Mouse (Mus musculus) CH12.LX (cell line): ENCODE results near the gene Magi2. TPM values are rescaled to one million over a fixed set of nuclear protein-coding genes. Genes with fewer than 3 reads are reported as not detected.

Experiments used
- DNase-seq: peaks from one replicate; pipeline ENCODE4 v3.0.0-alpha.2; 2013; ENCODE audit errors: extremely low read depth
- H3K27ac ChIP-seq: 2 replicates; pipeline ENCODE4 v1.5.1; 2012; ENCODE audit warnings: low read depth, mild to moderate bottlenecking, control low read depth, moderate library complexity; ENCODE audit not compliant: insufficient read depth
- H3K27me3 ChIP-seq: replicated peaks from 2 replicates; pipeline ENCODE3; 2012; ENCODE audit warnings: inconsistent platforms
- H3K36me3 ChIP-seq, 2 experiments: replicated peaks in 1 of 2; 2 replicates each; pipeline versions ENCODE3 to v1.6.1; 2012; ENCODE audit warnings: inconsistent platforms in 1 of 2, low read length in 1 of 2, mild to moderate bottlenecking in 1 of 2, mixed read lengths in 1 of 2, moderate library complexity in 1 of 2; ENCODE audit not compliant: control insufficient read depth in 1 of 2, insufficient read depth in 1 of 2
- H3K4me1 ChIP-seq, 2 experiments: 2 replicates each; pipeline ENCODE4 v1.6.1; 2012; ENCODE audit warnings: inconsistent platforms in 1 of 2, moderate library complexity in 1 of 2; ENCODE audit not compliant: insufficient read depth in 2 of 2, control insufficient read depth in 1 of 2
- H3K4me2 ChIP-seq: 2 replicates; pipeline ENCODE4 v1.6.1; 2012; ENCODE audit warnings: low read depth, mild to moderate bottlenecking, control low read depth; ENCODE audit not compliant: poor library complexity, insufficient read depth, severe bottlenecking
- H3K4me3 ChIP-seq, 3 experiments: fragments of 150-350 bp in 1 of 3; sonication (generic) in 1 of 3; replicated peaks in 1 of 3; 2 replicates each; pipeline versions ENCODE3 to v1.5.1; 2011 to 2012; ENCODE audit warnings: low read depth in 2 of 3, low read length in 2 of 3, mild to moderate bottlenecking in 2 of 3, moderate library complexity in 2 of 3, control low read depth in 1 of 3, improper control_type of control experiment in 1 of 3, inconsistent platforms in 1 of 3, mixed read lengths in 1 of 3; ENCODE audit not compliant: poor library complexity in 1 of 3
- H3K79me2 ChIP-seq: replicated peaks from 2 replicates; pipeline ENCODE4 v1.6.1; 2012; ENCODE audit warnings: mild to moderate bottlenecking, moderate library complexity; ENCODE audit not compliant: control insufficient read depth, poor library complexity, insufficient read depth, severe bottlenecking; ENCODE audit errors: extremely low read depth
- H3K9ac ChIP-seq: 2 replicates; pipeline ENCODE4 v1.6.1; 2012; ENCODE audit warnings: low read depth, mild to moderate bottlenecking, control low read depth, moderate library complexity; ENCODE audit not compliant: insufficient read depth
- H3K9me3 ChIP-seq: replicated peaks from 2 replicates; pipeline ENCODE3; 2012; ENCODE audit warnings: low read length, inconsistent platforms, mixed read lengths
- BHLHE40 ChIP-seq: IDR thresholded peaks from 2 replicates; pipeline ENCODE4 v1.6.1; 2011; ENCODE audit warnings: mild to moderate bottlenecking, low read depth, low read length, improper control_type of control experiment
- CHD1 ChIP-seq: IDR thresholded peaks from 2 replicates; pipeline ENCODE4 v1.6.1; 2012; ENCODE audit warnings: low read depth, low read length, improper control_type of control experiment, inconsistent platforms
- CHD2 ChIP-seq: IDR thresholded peaks from 2 replicates; pipeline ENCODE4 v1.6.1; 2011; ENCODE audit warnings: low read length, improper control_type of control experiment
- E2F4 ChIP-seq: IDR thresholded peaks from 2 replicates; pipeline ENCODE4 v1.6.1; 2011; ENCODE audit warnings: low read depth, low read length, improper control_type of control experiment; ENCODE audit not compliant: insufficient replicate concordance
- ELF1 ChIP-seq: IDR thresholded peaks from 2 replicates; pipeline ENCODE4 v1.6.1; 2014; ENCODE audit warnings: low read depth, mild to moderate bottlenecking, inconsistent platforms, low read length, improper control_type of control experiment
- EP300 ChIP-seq: IDR thresholded peaks from 2 replicates; pipeline ENCODE4 v1.6.1; 2011; ENCODE audit warnings: low read length, improper control_type of control experiment
- ETS1 ChIP-seq: conservative IDR thresholded peaks from 2 replicates; pipeline ENCODE4 v1.6.1; 2012; ENCODE audit warnings: low read depth, mild to moderate bottlenecking, inconsistent platforms, low read length, improper control_type of control experiment, moderate library complexity
- IRF4 ChIP-seq: IDR thresholded peaks from 2 replicates; pipeline ENCODE4 v1.6.1; 2014; ENCODE audit warnings: low read depth, mild to moderate bottlenecking, inconsistent platforms, low read length, improper control_type of control experiment
- JUN ChIP-seq: IDR thresholded peaks from 2 replicates; pipeline ENCODE4 v1.6.1; 2011; ENCODE audit warnings: low read depth, mild to moderate bottlenecking, low read length, improper control_type of control experiment, moderate library complexity; ENCODE audit not compliant: insufficient read depth
- KAT2A ChIP-seq: IDR thresholded peaks from 2 replicates; pipeline ENCODE4 v1.6.1; 2012; ENCODE audit warnings: low read length, improper control_type of control experiment, inconsistent platforms; ENCODE audit not compliant: insufficient replicate concordance
- MAZ ChIP-seq: IDR thresholded peaks from 2 replicates; pipeline ENCODE4 v1.6.1; 2012; ENCODE audit warnings: low read depth, mild to moderate bottlenecking, inconsistent platforms, low read length, improper control_type of control experiment, moderate library complexity
- MEF2A ChIP-seq: IDR thresholded peaks from 2 replicates; pipeline ENCODE4 v1.6.1; 2014; ENCODE audit warnings: low read depth, mild to moderate bottlenecking, inconsistent platforms, low read length, improper control_type of control experiment, borderline replicate concordance
- MYC ChIP-seq: IDR thresholded peaks from 2 replicates; pipeline ENCODE4 v1.6.1; 2011; ENCODE audit warnings: low read depth, mild to moderate bottlenecking, improper control_type of control experiment, low read length
- NELFE ChIP-seq: IDR thresholded peaks from 2 replicates; pipeline ENCODE4 v1.6.1; 2011; ENCODE audit warnings: low read depth, low read length, improper control_type of control experiment
- NRF1 ChIP-seq: IDR thresholded peaks from 2 replicates; pipeline ENCODE4 v1.6.1; 2014; ENCODE audit warnings: low read depth, mild to moderate bottlenecking, inconsistent platforms, low read length, improper control_type of control experiment, moderate library complexity
- POLR2A ChIP-seq: IDR thresholded peaks from 2 replicates; pipeline ENCODE4 v1.6.1; 2011; ENCODE audit warnings: low read depth, mild to moderate bottlenecking, improper control_type of control experiment, low read length
- POLR2AphosphoS2 ChIP-seq: IDR thresholded peaks from 2 replicates; pipeline ENCODE4 v1.6.1; 2011; ENCODE audit warnings: low read depth, low read length, improper control_type of control experiment
- RAD21 ChIP-seq: IDR thresholded peaks from 2 replicates; pipeline ENCODE4 v1.6.1; 2011; ENCODE audit warnings: low read depth, mild to moderate bottlenecking, low read length, improper control_type of control experiment, moderate library complexity
- RCOR1 ChIP-seq: conservative IDR thresholded peaks from 2 replicates; pipeline ENCODE4 v1.6.1; 2012; ENCODE audit warnings: low read depth, mild to moderate bottlenecking, inconsistent platforms, low read length, improper control_type of control experiment
- SIN3A ChIP-seq: IDR thresholded peaks from 2 replicates; pipeline ENCODE4 v1.6.1; 2012; ENCODE audit warnings: low read length, improper control_type of control experiment, inconsistent platforms
- SMC3 ChIP-seq: IDR thresholded peaks from 2 replicates; pipeline ENCODE4 v1.6.1; 2011; ENCODE audit warnings: low read depth, low read length, improper control_type of control experiment
- UBTF ChIP-seq: IDR thresholded peaks from 2 replicates; pipeline ENCODE4 v1.6.1; 2012; ENCODE audit warnings: low read depth, mild to moderate bottlenecking, inconsistent platforms, low read length, improper control_type of control experiment, moderate library complexity
- USF1 ChIP-seq: IDR thresholded peaks from 2 replicates; pipeline ENCODE4 v1.6.1; 2014; ENCODE audit warnings: low read depth, mild to moderate bottlenecking, inconsistent platforms, low read length, improper control_type of control experiment
- USF2 ChIP-seq: conservative IDR thresholded peaks from 2 replicates; pipeline ENCODE4 v1.6.1; 2011; ENCODE audit warnings: low read depth, low read length, improper control_type of control experiment
- ZC3H11A ChIP-seq: IDR thresholded peaks from 2 replicates; pipeline ENCODE4 v1.6.1; 2012; ENCODE audit warnings: low read depth, mild to moderate bottlenecking, inconsistent platforms, low read length, improper control_type of control experiment
- dilution Hi-C: fragments of 300-500 bp; cut with MboI; formaldehyde crosslinking; loops from 2 replicates; pipeline ENCODE4 v1.14.3; 2020; ENCODE audit warnings: low sequenced_read_pairs; ENCODE audit not compliant: extremely low pct_unique_long_range_greater_than_20kb, extremely low pct_ligation_motif_present
- in situ Hi-C: fragments of 300-500 bp; cut with MboI; formaldehyde crosslinking; loops from 3 replicates; pipeline ENCODE4 v1.14.3; 2019; ENCODE audit warnings: low sequenced_read_pairs, low pct_ligation_motif_present, low pct_unique_long_range_greater_than_20kb, mixed read lengths
- polyA plus RNA-seq: library from polyadenylated mRNA; unstranded; fragments of >175 nt; gene quantifications from 2 replicates; pipeline ENCODE4 v1.2.1, GENCODE M21; 2012; ENCODE audit warnings: low read depth; ENCODE audit not compliant: insufficient read length
- total RNA-seq, 2 experiments: library from RNA; depleted of rRNA; stranded (reverse); fragments of 300-350 nt in 1 of 2; fragments of >200 nt in 1 of 2; gene quantifications; 2 replicates each; pipeline ENCODE4 v1.2.3; 2012 to 2014

Gene Magi2
- total and polyA plus RNA-seq, 3 experiments, result 0.37 to 0.63 (median 0.42) TPM

DNA sequence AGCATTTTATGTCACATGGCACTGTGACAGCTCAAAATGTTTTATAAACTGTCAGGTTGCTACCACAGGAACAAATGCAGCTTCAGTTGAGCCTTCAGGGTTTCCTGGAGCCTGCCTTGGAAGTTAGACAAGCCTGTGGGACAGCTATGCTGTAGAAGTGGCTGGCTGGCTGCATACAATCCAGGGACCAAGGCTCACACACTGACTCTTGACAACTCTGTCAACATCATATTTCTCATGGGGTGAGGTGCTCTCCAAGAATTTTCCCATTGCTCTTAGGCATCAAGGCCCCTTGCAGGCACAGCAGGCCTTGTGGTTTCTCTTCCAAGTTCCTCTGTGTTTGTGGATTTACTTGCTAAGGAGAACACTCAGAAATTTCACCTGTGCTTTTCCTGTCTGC lies 1107.7 kb downstream of the Magi2 start:
- TF ChIP-seq USF2 (no peak), POLR2AphosphoS2 (no peak), KAT2A (no peak), MEF2A (no peak), POLR2A (no peak)
- no peak overlapping the region for H3K4me3 ChIP-seq
- no peak overlapping the region for H3K27ac ChIP-seq
- H3K9ac ChIP-seq, result no peak overlapping the region
- H3K27me3 ChIP-seq, result no peaks in the 10 kb centered on the region
- DNase-seq, result no peak
- H3K4me1 ChIP-seq, result peaks cover 0 to 6% of the 10 kb centered on the region in 2 experiments; a peak in 1 of 4 replicates
- dilution Hi-C loops (no loop called here), in situ Hi-C loops (no loop called here)
- H3K9me3 ChIP-seq, result no peaks in the 10 kb centered on the region
- no peak overlapping the region for H3K4me2 ChIP-seq
- H3K79me2 ChIP-seq, result no peaks in the 10 kb centered on the region
- H3K36me3 ChIP-seq, result no peaks in the 10 kb centered on the region

DNA sequence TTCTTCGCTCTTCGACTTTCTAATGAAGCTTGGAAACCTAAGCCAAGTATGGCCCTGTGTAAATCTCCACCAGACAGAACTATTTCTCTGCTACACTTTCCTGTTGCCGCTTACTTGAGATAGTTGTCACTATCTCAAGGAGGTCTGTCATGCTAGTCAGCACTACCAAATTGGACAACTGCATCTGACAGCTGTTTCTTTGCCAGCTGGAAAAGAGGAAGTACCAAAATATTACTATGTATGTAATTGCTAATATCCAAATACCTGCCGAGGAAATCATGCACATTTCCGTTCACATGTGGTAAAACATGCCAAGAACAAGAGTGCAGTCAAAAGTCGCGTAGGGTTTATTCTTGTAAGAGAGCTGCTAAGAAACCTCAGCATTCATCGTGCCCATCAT lies 1126.1 kb downstream of the Magi2 start:
- no peak overlapping the region for H3K4me3 ChIP-seq
- peaks cover 0 to 4% of the 10 kb centered on the region in 2 experiments; a peak in 2 of 4 replicates for H3K4me1 ChIP-seq
- peak; percentile 28 for DNase-seq
- dilution Hi-C loops (no loop called here), in situ Hi-C loops (no loop called here)
- no peak overlapping the region; the same call in 1 of the 2 replicates for H3K4me2 ChIP-seq
- H3K9ac ChIP-seq, result no peak overlapping the region
- no peaks in the 10 kb centered on the region for H3K36me3 ChIP-seq
- no peak for TF ChIP-seq SIN3A
- no peak for TF ChIP-seq USF1
- no peak for TF ChIP-seq ZC3H11A
- no peak for TF ChIP-seq BHLHE40
- TF ChIP-seq CHD2, result no peak
- TF ChIP-seq RAD21, result no peak
- no peak for TF ChIP-seq EP300
- TF ChIP-seq E2F4, result no peak
- no peak for TF ChIP-seq NRF1
- no peaks in the 10 kb centered on the region for H3K79me2 ChIP-seq
- H3K27ac ChIP-seq, result no peak overlapping the region
- H3K9me3 ChIP-seq, result no peaks in the 10 kb centered on the region
- no peaks in the 10 kb centered on the region for H3K27me3 ChIP-seq

DNA sequence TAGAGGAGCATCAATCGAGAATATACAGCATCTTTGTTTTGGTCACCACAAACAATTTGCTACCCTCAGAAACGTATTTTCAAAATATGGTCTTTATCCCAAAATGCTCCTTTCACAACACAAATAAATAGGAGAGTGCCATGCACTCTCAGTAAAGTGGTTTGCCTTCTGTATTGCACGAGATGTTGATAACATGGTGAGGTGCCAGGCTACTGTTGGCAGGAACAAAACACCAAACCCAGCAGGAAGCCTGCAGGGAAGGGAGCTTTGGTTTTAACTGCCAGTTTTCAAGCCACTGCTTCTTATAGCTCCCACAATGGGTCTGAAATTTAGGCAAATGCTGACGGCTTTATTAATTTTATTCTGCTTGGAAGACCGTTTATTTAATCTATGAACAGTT lies 1131.6 kb downstream of the Magi2 start:
- TF ChIP-seq ETS1 (no peak), SMC3 (no peak), IRF4 (no peak), MYC (no peak), NELFE (no peak), USF1 (no peak), USF2 (no peak), JUN (no peak), CHD1 (no peak), MAZ (no peak), ELF1 (no peak), UBTF (no peak), MEF2A (no peak), RCOR1 (no peak)
- Histone ChIP-seq H3K9ac (no peak overlapping the region), H3K4me3 (no peak overlapping the region), H3K9me3 (no peaks in the 10 kb centered on the region), H3K79me2 (no peaks in the 10 kb centered on the region), H3K4me2 (no peak overlapping the region), H3K36me3 (no peaks in the 10 kb centered on the region), H3K27me3 (no peaks in the 10 kb centered on the region), H3K4me1 (no peaks in the 10 kb centered on the region), H3K27ac (no peak overlapping the region)
- dilution Hi-C loops (no loop called here), in situ Hi-C loops (no loop called here)
- no peak for DNase-seq
